Mouse (Mus musculus): ENCODE data around the gene Stk25. TPM values are rescaled to one million over a fixed set of nuclear protein-coding genes. Genes with fewer than 3 reads are reported as not detected.

Gene Stk25
- polyA plus RNA-seq, 1 experiment from 2014 or later = 133 TPM

GRCm38 (mm10) chr1:93607090-93608083 lies 51.1 kb downstream of the Stk25 start:
- H3K9me3 ChIP-seq (replicated peaks) = peaks cover 4% of the 10 kb centered on the region
- H3K27me3 ChIP-seq (replicated peaks) = no peaks in the 10 kb centered on the region
- H3K27ac ChIP-seq (ENCODE audit: poor library complexity, severe bottlenecking) = no peak overlapping the region
- no peak overlapping the region for H3K9ac ChIP-seq
- H3K4me1 ChIP-seq (replicated peaks) = 0 out of 2 replicates have a peak, but pooled peaks cover 2% of the 10 kb centered on the region
- no peaks in the 10 kb centered on the region for H3K36me3 ChIP-seq
- no peak for ATAC-seq (ENCODE audit: insufficient number of reproducible peaks, low FRiP score)
- no peak overlapping the region for H3K4me3 ChIP-seq
- 78% methylated on average over 14 of the region's 14 CpGs for WGBS
- no peak overlapping the region for H3K4me2 ChIP-seq

- no peaks in the 10 kb centered on the region for H3K36me3 ChIP-seq
- H3K4me1 ChIP-seq (replicated peaks) = 0 out of 2 replicates have a peak, but pooled peaks cover 2% of the 10 kb centered on the region
- no peak overlapping the region for H3K4me2 ChIP-seq
- H3K4me3 ChIP-seq = no peak overlapping the region
- no peak for ATAC-seq (ENCODE audit: insufficient number of reproducible peaks, low FRiP score)
- H3K27me3 ChIP-seq (replicated peaks) = no peaks in the 10 kb centered on the region
- no peak overlapping the region for H3K27ac ChIP-seq (ENCODE audit: poor library complexity, severe bottlenecking)
- peaks cover 4% of the 10 kb centered on the region for H3K9me3 ChIP-seq (replicated peaks)
- 93% methylated on average over 12 of the region's 12 CpGs for WGBS
- H3K9ac ChIP-seq = no peak overlapping the region
Measured at GRCm38 (mm10) chr1:93603921-93604320, 54.5 kb downstream of the Stk25 start.

- Histone ChIP-seq H3K27ac (ENCODE audit: poor library complexity, severe bottlenecking) (no peak overlapping the region), H3K4me2 (no peak overlapping the region), H3K4me3 (no peak overlapping the region), H3K36me3 (no peaks in the 10 kb centered on the region), H3K27me3 (replicated peaks) (no peaks in the 10 kb centered on the region), H3K9me3 (replicated peaks) (peaks cover 4% of the 10 kb centered on the region), H3K4me1 (replicated peaks) (no peaks in the 10 kb centered on the region), H3K9ac (no peak overlapping the region)
- ATAC-seq (ENCODE audit: insufficient number of reproducible peaks, low FRiP score) = no peak
- WGBS = 73% methylated on average over 4 of the region's 4 CpGs
Measured at GRCm38 (mm10) chr1:93602911-93603310, 55.5 kb downstream of the Stk25 start.

- no peaks in the 10 kb centered on the region for H3K27me3 ChIP-seq (replicated peaks)
- H3K9ac ChIP-seq = no peak overlapping the region
- peaks cover 6% of the 10 kb centered on the region; the same call in 1 of the 2 replicates for H3K36me3 ChIP-seq
- no peak overlapping the region for H3K4me2 ChIP-seq
- H3K4me3 ChIP-seq = no peak overlapping the region
- ATAC-seq (ENCODE audit: insufficient number of reproducible peaks, low FRiP score) = no peak
- H3K27ac ChIP-seq (ENCODE audit: poor library complexity, severe bottlenecking) = no peak overlapping the region
- 70% methylated on average over 6 of the region's 6 CpGs for WGBS
- H3K4me1 ChIP-seq (replicated peaks) = no peaks in the 10 kb centered on the region
- H3K9me3 ChIP-seq (replicated peaks) = 0 out of 2 replicates have a peak, but pooled peaks cover 4% of the 10 kb centered on the region
Measured at GRCm38 (mm10) chr1:93595916-93596315, 62.5 kb downstream of the Stk25 start.

- H3K4me3 ChIP-seq = no peak overlapping the region
- no peak overlapping the region for H3K4me2 ChIP-seq
- H3K36me3 ChIP-seq = peaks cover 6% of the 10 kb centered on the region; the same call in 1 of the 2 replicates
- no peaks in the 10 kb centered on the region for H3K4me1 ChIP-seq (replicated peaks)
- 0 out of 2 replicates have a peak, but pooled peaks cover 4% of the 10 kb centered on the region for H3K9me3 ChIP-seq (replicated peaks)
- no peaks in the 10 kb centered on the region for H3K27me3 ChIP-seq (replicated peaks)
- no peak overlapping the region for H3K27ac ChIP-seq (ENCODE audit: poor library complexity, severe bottlenecking)
- no peak for ATAC-seq (ENCODE audit: insufficient number of reproducible peaks, low FRiP score)
- no peak overlapping the region for H3K9ac ChIP-seq
Measured at GRCm38 (mm10) chr1:93593960-93594359, 64.5 kb downstream of the Stk25 start.

- WGBS = 80% methylated on average over 3 of the region's 3 CpGs
- Histone ChIP-seq H3K4me1 (replicated peaks) (no peaks in the 10 kb centered on the region), H3K27me3 (replicated peaks) (no peaks in the 10 kb centered on the region), H3K4me3 (no peak overlapping the region), H3K9ac (no peak overlapping the region), H3K36me3 (peaks cover 4% of the 10 kb centered on the region; the same call in 1 of the 2 replicates), H3K27ac (ENCODE audit: poor library complexity, severe bottlenecking) (no peak overlapping the region), H3K9me3 (replicated peaks) (peaks cover under 1% of the 10 kb centered on the region; the same call in 1 of the 2 replicates), H3K4me2 (no peak overlapping the region)
- ATAC-seq (ENCODE audit: insufficient number of reproducible peaks, low FRiP score) = no peak
Measured at GRCm38 (mm10) chr1:93588346-93588745, 70.1 kb downstream of the Stk25 start.

GRCm38 (mm10) chr1:93581545-93581944 lies 76.9 kb downstream of the Stk25 start:
- Histone ChIP-seq H3K27me3 (replicated peaks) (no peaks in the 10 kb centered on the region), H3K9me3 (replicated peaks) (no peaks in the 10 kb centered on the region; the same call in 1 of the 2 replicates), H3K9ac (no peak overlapping the region), H3K36me3 (peaks cover 37% of the 10 kb centered on the region), H3K4me1 (replicated peaks) (no peaks in the 10 kb centered on the region), H3K27ac (ENCODE audit: poor library complexity, severe bottlenecking) (no peak overlapping the region), H3K4me2 (no peak overlapping the region), H3K4me3 (no peak overlapping the region)
- ATAC-seq (ENCODE audit: insufficient number of reproducible peaks, low FRiP score) = no peak
- 88% methylated on average over 7 of the region's 7 CpGs for WGBS

GRCm38 (mm10) chr1:93577861-93578260 lies 80.6 kb downstream of the Stk25 start:
- H3K4me3 ChIP-seq = no peak overlapping the region
- 73% methylated on average over 4 of the region's 4 CpGs for WGBS
- H3K9me3 ChIP-seq (replicated peaks) = no peaks in the 10 kb centered on the region
- H3K9ac ChIP-seq = no peak overlapping the region
- H3K27ac ChIP-seq (ENCODE audit: poor library complexity, severe bottlenecking) = no peak overlapping the region
- no peak for ATAC-seq (ENCODE audit: insufficient number of reproducible peaks, low FRiP score)
- no peak overlapping the region for H3K4me2 ChIP-seq
- H3K4me1 ChIP-seq (replicated peaks) = no peaks in the 10 kb centered on the region
- no peaks in the 10 kb centered on the region for H3K27me3 ChIP-seq (replicated peaks)
- H3K36me3 ChIP-seq = peaks cover 41% of the 10 kb centered on the region

GRCm38 (mm10) chr1:93577066-93577465 lies 81.4 kb downstream of the Stk25 start:
- WGBS = 70% methylated on average over 3 of the region's 3 CpGs
- no peaks in the 10 kb centered on the region for H3K9me3 ChIP-seq (replicated peaks)
- no peak overlapping the region for H3K27ac ChIP-seq (ENCODE audit: poor library complexity, severe bottlenecking)
- H3K27me3 ChIP-seq (replicated peaks) = no peaks in the 10 kb centered on the region
- no peaks in the 10 kb centered on the region for H3K4me1 ChIP-seq (replicated peaks)
- H3K4me2 ChIP-seq = no peak overlapping the region
- peaks cover 35% of the 10 kb centered on the region for H3K36me3 ChIP-seq
- ATAC-seq (ENCODE audit: insufficient number of reproducible peaks, low FRiP score) = no peak
- H3K9ac ChIP-seq = no peak overlapping the region
- H3K4me3 ChIP-seq = no peak overlapping the region
